Mouse (Mus musculus) 3T3-L1 (cell line): ENCODE results near the gene 1110051M20Rik.

Experiments
- DNase-seq: peaks from one replicate; pipeline ENCODE4 v3.0.0-alpha.2; 2015; ENCODE audit warnings: low read depth, low spot score

Gene 1110051M20Rik

DNA sequence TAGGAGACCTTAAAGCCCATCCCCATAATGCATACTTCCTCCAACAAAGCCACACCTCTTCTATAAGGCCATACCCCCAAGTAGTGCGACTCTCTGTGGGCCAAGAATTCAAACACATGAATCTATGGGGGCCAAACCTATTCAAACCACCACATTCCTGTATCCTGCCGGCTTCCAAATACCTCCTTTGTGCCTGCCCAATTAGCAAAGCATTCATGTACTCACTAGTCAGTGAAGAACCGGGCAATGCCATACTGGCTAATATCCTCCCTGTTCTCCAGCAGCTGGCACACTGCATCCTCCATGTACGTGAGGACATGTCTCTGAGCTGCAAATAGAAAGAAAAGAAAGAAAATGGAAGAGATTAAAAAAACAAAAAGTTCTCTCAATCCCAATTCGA lies 22.9 kb downstream of the 1110051M20Rik start:
- DNase-seq = no peak

DNA sequence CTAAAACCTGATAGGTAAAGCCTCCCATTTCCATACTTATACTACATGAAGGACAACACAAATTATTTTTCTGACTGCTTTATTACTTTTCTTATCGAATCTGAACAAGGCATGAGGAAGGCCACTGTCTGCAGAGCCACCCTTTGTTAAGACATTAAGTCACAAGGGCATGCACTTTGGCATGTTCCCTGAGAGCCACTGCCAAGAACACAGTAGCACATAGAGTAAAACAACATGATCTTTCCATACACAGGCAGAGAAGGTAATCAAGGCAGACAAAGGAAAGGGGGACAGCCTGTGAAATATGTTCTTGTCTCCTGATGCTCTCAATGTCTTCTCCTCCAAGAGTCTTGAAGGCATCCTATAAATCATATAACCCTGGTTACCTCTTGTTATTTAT lies 30.7 kb downstream of the 1110051M20Rik start:
- DNase-seq = no peak

DNA sequence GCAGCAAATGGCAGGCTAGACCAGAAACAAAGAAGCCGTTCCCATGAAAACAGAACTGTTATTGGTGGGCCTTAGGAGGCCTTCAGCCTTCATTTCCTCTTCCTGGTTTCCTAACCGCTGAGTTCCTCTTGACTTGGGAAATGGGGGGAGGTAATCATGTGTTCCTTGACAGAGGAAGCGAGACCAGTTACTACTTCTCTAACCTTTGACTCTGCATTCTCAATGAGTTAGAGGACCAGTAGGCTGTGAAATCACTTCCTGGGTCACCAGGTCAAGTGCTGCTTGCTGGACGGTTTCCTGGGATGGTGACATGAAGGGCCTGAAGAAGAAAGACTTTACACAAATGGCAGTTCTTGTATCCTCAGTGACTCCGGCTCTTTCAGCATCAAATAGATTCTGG lies 32.1 kb downstream of the 1110051M20Rik start:
- no peak for DNase-seq

DNA sequence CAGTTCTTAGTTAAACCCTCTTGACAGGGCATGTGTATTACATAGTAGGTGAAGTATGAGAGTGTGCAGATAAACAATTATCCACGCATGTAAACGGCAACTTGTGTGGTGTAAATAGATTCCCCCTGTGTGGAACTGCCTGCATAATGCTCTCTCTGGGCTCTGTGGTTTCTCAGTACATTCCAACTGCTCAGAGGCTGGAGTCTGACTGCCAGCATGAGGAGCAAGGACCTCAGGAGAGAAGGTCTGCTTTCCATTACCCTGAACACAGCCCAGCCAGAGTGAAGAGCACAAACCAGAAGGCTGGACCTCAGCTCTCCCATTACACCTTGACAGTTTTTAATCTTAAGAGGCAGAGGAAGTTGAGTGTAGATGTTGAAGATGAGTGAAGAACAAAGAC lies 33.0 kb downstream of the 1110051M20Rik start:
- peak; percentile 68 for DNase-seq

DNA sequence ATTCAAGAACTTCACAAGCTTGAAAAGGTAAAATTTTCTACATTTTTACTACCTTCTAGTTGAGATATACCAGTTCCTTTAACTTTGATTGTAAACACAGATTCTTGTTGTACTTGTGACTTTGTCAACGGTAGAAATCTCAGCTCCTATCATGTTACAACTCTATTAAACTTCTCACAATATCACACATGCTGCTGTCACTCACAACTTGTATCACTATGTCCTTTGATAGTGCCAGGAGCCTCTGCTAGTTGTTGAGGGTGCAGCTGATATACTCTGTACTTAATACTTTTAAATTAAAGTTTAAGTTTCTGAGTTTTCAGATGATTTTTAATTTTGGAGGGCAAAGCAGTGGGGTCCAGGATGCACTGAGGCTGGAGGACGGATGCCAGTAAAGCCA lies 36.5 kb downstream of the 1110051M20Rik start:
- DNase-seq = no peak

DNA sequence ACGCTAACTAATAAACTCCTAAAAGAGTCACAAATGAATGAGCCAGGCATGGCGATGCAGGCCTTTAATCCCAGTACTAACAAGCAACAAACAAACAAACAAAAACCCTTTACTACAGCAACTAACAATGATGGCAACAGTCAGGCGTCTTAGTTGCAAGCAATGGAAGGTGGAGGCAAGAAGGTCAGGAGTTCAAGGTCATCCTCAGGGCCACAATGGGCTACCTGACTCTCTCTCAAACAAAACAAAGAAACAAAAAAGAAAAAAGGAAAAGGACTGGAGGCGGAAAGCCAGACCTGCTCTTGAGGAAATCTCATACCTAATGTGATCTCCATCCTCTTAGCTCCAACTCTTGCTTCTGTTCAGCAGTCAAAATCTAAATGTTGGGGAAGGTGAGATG lies 39.4 kb downstream of the 1110051M20Rik start:
- no peak for DNase-seq

DNA sequence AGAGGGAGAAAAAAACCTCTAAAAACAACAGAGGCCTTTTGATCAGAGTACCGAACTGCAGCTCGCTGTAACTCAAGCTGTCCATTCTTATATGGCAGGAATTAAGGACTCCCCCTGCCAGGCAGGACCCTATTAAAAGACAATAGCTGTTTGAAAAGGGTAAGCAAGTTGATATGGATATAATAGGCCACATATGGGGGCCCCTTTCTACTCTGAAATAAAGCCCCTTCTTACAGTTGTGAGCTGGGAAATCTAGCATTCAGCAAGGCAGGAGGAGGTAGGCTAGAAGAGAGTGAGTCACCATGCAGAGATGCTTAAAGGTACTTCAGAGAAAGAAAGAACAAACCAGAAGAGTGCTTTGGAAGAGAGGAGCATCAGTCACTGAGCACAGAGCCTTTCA lies 44.8 kb downstream of the 1110051M20Rik start:
- no peak for DNase-seq

DNA sequence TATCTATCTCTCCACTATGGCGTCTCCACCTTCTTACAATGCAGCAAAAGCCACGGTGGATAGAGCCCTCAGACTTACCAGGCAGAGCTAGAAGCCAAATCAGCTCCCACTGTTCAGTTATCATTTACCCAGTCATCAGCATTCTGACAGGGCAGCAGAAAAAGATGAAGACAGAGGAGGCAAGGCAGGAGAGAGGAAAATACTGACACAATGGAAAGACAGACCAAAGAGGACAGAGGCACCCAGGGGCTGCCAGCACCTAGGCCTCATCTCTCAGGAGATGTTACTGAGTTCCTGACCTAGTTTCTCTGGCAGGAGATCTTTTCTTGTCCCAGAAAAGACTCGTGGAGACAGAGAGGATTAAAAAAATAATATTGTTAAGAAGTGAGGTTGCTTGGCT lies 45.3 kb downstream of the 1110051M20Rik start:
- DNase-seq = no peak

DNA sequence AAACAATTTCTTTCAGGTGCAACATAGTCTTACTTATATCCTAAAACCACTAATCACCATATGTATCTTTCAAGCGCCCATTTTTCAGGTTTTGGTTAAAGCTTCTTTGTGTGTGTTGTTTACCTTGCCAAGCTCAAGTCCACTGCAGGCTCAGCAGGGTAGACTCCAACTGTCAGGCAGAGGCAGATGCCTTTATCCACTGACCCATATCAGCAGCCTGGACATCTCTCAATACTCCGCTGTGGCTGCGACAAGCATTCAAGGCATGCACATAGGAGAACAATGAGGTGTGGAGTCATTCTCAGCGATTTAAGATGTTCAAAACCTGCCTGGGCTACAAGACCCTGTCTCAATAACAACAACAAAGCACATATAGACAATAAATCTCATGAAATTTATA lies 50.4 kb downstream of the 1110051M20Rik start:
- DNase-seq = no peak

DNA sequence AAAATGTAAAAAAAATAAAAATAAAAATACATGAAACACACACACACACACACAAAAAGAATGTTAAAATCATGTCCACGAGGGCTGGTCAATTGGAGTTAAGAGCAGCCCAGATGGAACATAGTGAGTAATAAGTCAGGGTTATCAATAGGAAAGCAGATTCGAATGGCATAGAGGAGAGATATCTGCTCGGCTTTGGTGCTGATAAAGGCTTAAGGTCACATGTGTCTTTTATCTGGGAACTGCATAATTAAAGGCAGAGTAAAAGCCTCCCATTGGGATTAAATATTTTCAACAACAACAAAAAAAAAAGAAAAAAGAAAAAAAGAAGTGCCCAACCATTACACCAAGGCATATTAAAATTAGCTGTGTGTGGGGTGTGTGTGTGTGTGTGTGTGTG lies 55.8 kb downstream of the 1110051M20Rik start:
- no peak for DNase-seq

DNA sequence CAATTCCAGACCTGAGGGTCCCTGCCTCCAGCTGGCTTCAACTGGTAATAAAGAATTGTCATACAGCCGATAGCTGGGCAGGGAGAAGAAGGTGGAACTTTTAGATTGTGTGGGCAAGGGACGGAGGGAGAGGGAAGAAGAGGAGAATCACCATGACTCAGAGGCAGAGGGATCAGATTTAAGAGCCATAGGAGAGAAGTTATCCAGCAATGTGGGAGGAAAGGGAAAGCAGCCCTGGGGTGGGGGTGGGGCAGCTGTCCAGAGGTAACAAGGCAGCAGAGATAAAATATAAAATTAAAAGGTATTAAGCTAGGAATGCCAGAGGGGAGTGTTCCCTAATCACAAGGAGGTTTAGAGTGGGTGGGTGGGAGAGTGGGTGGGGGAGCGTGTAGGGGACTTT lies 56.2 kb downstream of the 1110051M20Rik start:
- DNase-seq = peak; percentile 71

DNA sequence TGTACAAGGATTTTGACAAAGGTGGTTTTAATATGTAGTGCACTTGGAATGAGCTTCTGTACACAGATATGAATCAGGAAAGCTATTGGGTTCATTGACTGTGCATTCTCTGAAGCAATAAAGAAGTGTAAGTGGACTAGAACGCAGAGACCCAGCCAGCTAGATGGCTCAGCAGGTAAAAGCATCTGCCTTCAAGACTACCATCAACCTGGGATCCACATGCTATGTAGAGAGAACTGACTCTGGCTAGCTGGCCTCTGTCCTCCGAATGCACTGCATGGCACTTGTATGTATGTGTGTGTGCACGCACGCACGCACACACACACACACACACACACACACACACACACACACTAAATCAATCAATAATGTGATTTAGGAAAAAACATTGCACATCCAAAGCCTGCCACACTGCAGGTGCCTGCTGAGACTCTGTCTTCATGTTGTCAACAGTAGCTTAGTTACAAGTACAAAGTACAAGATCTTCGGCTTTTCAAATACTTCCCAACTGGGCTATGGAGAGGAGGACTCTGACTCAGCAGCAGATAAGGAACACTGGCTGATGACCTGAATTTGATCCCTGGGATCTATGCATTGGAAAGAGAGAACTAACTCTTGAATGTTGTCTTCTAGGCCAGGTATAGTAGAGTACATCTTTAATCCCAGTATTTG lies 57.1 kb downstream of the 1110051M20Rik start:
- DNase-seq = no peak

DNA sequence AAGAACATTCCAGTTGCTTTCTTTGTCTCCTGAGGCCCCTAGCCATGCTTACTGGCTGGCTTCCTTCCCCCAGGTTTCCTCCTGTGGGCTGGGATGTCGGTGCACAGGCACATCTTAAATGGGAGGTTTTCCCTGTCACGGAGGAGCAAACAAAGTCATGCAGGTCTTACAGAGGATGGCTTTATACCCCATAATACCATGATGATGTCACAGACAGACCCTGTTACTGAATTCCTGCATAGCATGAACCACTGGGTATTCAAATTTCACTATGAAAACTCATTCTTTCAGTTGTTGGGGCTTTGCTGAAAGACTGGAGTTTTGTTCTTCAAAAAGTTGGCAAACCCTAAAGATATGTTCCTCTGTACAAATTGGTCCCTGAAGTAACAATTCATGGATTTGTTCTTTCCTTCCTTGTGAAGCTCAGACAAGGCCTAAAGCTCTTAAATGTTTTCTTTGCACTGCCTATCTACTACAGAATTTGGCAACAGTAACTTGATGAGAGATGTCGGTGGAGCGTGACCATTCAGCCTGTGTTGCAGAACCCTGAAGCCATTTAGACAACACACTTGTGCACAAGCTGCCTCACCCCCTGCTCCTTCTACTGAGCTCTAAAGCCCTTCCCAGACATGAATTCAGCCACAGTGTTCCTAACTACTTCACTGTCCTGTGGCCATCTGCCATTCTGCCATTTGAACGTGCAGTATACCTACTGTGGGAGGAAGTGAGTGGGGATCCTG lies 57.8 kb downstream of the 1110051M20Rik start:
- no peak for DNase-seq

DNA sequence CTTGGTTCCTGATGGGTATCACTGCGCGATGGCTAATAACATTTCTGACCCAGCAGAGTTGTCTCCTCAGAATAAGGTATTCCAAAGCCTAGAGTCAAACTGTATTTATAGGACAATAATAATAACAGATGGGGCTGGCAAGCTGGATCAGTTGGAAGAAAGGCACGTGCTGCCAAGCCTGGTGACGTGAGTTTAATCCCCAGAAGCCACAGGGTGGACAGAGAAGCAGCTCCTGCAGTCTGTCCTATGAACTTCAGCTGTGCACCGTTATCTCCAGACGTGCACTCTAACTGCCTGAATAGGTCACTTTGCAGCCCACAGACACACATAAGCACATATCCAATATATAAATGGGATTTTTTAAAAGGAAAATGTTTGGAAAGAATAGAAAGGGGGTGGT lies 61.2 kb downstream of the 1110051M20Rik start:
- DNase-seq = no peak

DNA sequence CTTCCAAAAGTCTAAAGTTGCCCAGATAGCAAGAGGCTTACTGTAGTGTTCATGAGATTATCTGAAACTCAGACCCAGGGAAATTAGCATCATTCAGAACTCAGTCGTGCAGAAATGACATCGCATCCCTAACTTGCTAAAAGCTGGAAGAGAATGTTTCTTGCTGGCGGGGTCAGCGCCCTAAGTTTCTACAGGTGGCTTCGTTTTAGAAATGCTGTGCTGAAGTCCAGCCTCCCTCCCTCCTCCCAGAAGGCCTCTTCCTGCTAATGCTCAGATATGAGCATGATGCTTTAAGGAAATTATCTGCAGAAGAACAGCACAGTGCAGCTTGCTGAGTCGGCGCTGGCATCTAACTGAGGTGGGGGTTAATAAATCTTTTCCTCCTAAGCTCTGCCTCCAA lies 67.5 kb downstream of the 1110051M20Rik start:
- no peak for DNase-seq

DNA sequence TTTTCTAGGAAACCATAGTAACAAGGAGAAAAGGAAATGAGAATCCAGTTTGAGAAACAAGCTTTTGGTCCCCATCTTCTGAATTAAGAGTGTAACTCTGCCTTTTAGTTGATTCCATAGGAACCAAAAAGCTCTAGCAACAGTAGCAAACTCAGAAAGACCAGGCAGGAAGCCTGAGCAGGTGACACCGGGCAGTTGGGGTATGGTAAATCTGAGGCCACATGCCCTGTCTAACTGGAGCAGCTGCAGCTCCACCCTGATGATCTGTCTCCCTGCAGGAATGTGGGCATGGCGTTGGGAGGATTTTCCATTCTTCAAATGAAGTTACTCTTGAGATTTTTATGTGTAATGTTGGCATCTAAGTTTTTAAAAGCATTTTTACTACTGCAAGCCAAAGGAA lies 74.2 kb downstream of the 1110051M20Rik start:
- no peak for DNase-seq

DNA sequence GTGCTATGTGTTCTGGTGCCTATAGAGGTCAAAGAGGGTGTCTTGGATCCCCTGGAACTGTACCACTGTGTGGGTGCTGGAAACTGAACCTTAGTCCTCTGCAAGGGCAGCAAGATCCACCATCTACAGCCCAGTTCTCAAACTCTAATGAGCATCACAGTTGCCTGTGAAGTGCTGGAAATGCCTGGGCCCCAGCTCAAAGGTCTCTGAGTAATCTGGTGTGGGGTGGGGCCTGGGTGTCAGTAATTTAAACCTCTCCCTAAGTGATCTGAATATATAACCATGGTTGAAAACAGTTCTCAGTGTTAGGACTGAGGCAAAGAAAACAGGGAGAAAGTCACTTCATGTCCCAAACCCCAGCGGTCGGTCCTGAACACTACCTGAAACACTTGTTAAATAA lies 81.2 kb downstream of the 1110051M20Rik start:
- DNase-seq = no peak

DNA sequence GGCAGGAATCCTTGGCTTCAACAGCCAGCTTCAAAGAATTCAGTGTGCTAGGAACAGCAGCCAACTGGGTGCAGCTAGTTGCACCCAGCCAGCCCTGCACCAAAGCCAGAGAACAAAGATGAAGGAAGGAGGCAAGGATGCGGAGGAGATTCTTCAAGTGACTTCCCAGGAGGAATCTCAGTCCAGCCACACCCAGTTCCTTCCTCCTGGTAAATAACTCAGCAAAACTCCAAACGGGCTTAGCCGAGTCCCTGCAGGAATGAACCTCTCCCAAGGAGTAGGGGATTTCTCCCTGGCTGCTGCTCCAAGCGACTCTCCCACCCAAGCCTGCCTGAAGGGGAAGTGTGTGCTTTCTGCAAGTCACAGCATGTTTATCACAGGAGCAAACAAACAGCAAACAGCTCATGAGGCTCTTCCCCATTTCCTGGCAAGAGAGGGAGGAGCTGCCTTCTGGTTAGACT lies 83.4 kb downstream of the 1110051M20Rik start:
- DNase-seq = no peak

DNA sequence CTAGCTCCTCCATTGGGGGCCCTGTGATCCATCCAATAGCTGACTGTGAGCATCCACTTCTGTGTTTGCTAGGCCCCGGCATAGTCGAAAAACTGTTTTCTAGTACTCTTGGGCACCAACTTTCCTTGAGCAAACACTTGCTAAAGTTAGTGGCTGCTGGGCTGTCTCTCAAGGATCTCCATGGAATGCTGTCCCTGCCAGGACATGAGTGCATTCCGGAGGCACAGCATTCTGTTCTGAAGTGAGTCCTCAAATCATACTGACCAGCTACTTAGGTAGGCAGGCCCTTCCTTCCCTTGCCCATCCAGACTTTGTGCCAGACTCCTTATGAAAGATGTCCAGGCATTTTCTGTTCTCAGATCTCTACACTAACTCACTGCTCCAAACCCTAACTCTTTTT lies 88.7 kb downstream of the 1110051M20Rik start:
- DNase-seq = no peak

DNA sequence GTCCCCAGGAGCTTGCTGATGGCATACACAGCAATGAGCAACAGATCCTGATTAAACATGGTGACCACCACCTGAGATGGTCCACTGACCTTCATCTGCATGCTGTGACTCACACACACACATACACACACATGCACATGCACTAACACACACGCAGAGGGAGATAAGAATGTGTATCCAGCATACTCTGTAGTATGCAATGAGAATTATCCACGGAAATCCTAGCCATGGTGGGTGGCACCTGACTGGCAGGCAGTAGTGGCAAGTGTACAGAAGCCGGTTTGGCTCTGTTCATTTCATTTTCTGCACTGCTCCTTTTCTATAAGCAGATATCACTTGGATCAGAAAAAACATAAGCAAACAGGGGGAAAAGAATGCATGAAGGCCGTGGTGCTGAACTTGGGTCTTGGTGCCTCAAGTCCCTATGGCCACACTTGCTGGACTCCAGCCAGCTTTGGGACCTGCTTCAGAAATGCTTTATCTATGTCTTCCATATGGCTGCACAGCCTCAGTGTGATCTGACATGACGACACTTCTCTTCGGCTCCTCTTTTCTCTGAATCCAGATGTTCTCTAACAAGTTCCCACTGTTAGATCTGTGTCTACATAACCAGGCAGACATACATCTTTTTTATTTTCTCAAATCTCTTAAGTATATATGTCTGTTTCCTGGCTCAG lies 89.6 kb downstream of the 1110051M20Rik start:
- no peak for DNase-seq

DNA sequence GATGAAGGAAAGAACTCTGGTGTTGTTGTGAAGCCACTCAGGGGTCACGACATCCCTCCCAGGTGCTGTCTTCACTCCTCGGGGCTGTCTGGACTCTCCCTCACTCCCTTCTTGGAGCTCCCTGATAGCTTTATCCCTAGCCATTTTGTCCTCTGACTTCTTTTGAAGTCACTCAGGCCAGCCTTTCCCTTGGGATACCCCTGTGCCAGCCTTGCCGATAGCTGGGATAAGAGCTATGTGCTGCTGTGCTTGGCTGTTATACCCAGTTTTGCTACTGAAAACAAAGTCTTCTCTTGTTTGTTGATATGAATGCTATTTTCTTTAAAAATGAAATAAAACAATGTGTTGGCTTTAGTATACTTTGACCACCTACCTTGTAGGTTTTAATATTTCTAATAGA lies 90.7 kb downstream of the 1110051M20Rik start:
- no peak for DNase-seq

DNA sequence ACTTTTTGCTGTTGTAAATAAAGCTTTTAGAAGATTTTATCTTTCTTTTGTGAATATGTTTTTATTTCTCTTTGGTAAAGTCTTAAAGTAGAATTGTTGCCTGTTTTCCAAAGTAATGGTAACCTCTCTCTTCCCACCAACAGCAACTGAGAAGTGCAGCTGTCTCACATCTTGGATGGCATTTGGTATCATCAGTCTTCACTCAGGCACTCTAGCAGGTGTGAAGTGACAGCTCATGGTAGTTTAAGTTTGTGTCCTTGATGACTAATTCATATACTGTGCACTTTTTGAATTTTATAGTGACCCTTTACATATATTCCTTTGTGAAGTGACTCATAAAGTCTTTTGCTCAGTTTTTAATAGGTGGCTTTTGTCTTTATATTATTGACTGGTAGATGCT lies 92.7 kb downstream of the 1110051M20Rik start:
- no peak for DNase-seq

DNA sequence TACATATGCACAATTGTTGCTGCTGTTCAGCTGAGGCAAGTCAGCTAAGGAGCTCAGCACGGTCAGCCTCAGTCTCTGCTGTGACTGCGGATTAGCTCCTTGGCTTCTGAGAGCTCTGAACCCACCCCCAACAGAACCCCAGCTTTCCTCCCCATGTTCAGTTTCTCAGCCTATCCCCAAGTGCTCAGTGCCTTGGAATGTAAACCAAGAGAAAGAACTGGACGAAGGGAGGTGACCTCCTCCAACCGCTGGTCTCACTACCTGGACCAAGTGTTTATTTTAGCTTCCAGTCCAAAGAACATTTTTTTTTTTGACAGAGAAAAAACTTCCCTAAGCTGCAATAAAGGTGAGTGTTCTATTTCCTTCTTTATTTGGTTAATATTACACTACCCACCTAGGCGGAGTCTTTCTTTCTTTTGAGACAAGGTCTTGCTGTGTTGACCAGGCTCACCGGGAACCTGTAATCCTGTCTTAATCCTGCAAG lies 94.5 kb downstream of the 1110051M20Rik start:
- DNase-seq = no peak
